Mouse (Mus musculus): ENCODE measurements around the gene Cyp2ab1. TPM values are rescaled to one million over a fixed set of nuclear protein-coding genes. Genes with fewer than 3 reads are reported as not detected.
"Not testable (repeated sequence)": the region's sequence is repeated elsewhere in the genome, so short reads cannot be mapped to it uniquely, and the experiment has no call there.

The Cyp2ab1 gene
- not detected in 2 replicates for polyA plus RNA-seq (2015; fragmentation: Nextera tagmentation; extraction: Ambion mirVana)

DNA sequence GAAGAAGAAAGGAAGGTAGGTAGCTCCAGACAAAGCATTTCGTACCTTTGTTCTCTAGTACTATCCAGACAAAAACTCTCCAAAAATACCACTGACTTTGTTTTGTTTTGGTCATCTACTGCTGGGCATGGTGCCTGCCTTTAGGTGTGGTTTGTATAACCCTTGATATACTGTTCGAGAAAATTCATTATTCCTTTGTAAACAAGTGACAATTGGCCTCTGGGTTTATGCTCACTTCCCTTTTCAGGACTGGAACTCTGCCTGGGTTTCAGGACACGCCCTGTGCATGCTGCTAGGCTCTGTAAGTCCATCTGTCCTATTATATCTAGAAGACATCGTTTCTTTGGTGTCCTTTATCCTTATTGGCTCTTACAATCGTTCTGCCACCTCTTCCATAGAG lies at the start of gene Cyp2ab1:
Gene Cyp2ab1, minus strand, starts transcription at position 119 of the 400 bp plus-strand sequence.
- no peaks in the 10 kb centered on the region for H3K9me3 ChIP-seq (ENCODE audit: low read length)
- DNase-seq (no peak), ATAC-seq (no peak)
- no peaks in the 10 kb centered on the region for H3K27me3 ChIP-seq (ENCODE audit: insufficient read depth, low read length)
- no peaks in the 10 kb centered on the region for H3K4me1 ChIP-seq (ENCODE audit: insufficient read depth)
- no peak within 1 kb of the TSS for H3K4me2 ChIP-seq (ENCODE audit: low read depth, low read length)
- TF ChIP-seq EP300 (IDR thresholded peaks at IDR 0.05; ENCODE audit: low read depth) (no peak), CTCF (IDR thresholded peaks at IDR 0.05; ENCODE audit: low read depth) (no peak)
- H3K4me3 ChIP-seq (ENCODE audit: low read depth, low read length), result no peak within 1 kb of the TSS
- no peaks in the 10 kb centered on the region for H3K36me3 ChIP-seq (replicated peaks; ENCODE audit: insufficient read depth, low read length)
- WGBS (ENCODE audit: insufficient replicate concordance), result 54% methylated on average over 5 of the region's 5 CpGs
- no peak within 1 kb of the TSS for H3K9ac ChIP-seq (replicated peaks)
- H3K27ac ChIP-seq (ENCODE audit: low read depth), result no peak within 1 kb of the TSS

DNA sequence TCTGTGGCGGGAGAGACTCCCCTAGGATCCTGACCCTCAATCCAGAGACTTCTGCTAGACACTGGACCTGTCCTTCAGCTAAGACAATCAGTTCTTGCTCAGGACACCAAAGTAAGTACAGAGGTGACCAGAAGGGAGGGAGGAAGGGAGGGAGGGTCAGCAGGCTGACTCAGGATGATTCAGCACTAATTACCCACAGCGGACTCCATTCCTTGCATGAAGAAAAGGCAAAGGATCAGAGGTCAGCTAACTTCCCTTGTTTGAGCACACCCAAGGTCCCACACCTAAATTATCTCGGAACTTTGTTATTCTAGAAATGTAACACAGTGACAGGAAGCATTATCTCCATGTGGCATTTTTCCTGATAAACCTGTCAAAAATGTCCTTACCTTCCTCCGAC lies 46.5 kb upstream of the Cyp2ab1 start:
- no peak for DNase-seq
- WGBS (ENCODE audit: insufficient replicate concordance), result 55% methylated on average over 4 of the region's 4 CpGs
- H3K27ac ChIP-seq (ENCODE audit: low read depth), result no peak overlapping the region
- no peak for ATAC-seq
- no peak for TF ChIP-seq EP300 (IDR thresholded peaks at IDR 0.05; ENCODE audit: low read depth)
- TF ChIP-seq CTCF (IDR thresholded peaks at IDR 0.05; ENCODE audit: low read depth), result no peak
- no peak overlapping the region for H3K9ac ChIP-seq (replicated peaks)
- no peaks in the 10 kb centered on the region for H3K27me3 ChIP-seq (ENCODE audit: insufficient read depth, low read length)
- peaks cover 31% of the 10 kb centered on the region for H3K36me3 ChIP-seq (replicated peaks; ENCODE audit: insufficient read depth, low read length)
- no peaks in the 10 kb centered on the region for H3K9me3 ChIP-seq (ENCODE audit: low read length)
- H3K4me1 ChIP-seq (ENCODE audit: insufficient read depth), result peaks cover 4% of the 10 kb centered on the region; the same call in 1 of the 2 replicates
- no peak overlapping the region for H3K4me2 ChIP-seq (ENCODE audit: low read depth, low read length)
- no peak overlapping the region for H3K4me3 ChIP-seq (ENCODE audit: low read depth, low read length)

DNA sequence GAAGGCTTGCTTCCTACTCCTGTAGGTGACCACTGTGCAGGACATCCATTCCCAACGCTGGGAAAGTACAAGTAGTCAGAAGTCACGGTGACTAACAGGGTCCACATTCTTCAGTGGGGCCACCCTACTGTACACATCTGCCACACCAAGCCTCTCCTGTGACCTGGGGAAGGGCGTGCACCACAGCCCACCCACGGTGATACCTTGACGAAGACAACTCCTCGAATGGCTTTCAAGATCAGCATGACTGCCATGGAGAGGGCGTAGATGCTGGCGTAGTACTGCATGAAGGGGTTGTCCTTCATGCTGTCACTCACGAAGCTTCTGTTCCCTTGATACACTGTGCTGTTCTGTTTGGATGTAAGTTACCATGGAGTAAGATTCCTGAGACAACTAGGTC lies 43.0 kb upstream of the Cyp2ab1 start:
- Histone ChIP-seq H3K4me2 (ENCODE audit: low read depth, low read length) (no peak overlapping the region), H3K9ac (replicated peaks) (no peak overlapping the region), H3K9me3 (ENCODE audit: low read length) (no peaks in the 10 kb centered on the region), H3K27ac (ENCODE audit: low read depth) (no peak overlapping the region), H3K4me1 (ENCODE audit: insufficient read depth) (peaks cover 4% of the 10 kb centered on the region; the same call in 1 of the 2 replicates), H3K27me3 (ENCODE audit: insufficient read depth, low read length) (no peaks in the 10 kb centered on the region), H3K36me3 (replicated peaks; ENCODE audit: insufficient read depth, low read length) (peaks cover 24% of the 10 kb centered on the region), H3K4me3 (ENCODE audit: low read depth, low read length) (no peak overlapping the region)
- TF ChIP-seq CTCF (IDR thresholded peaks at IDR 0.05; ENCODE audit: low read depth) (no peak), EP300 (IDR thresholded peaks at IDR 0.05; ENCODE audit: low read depth) (no peak)
- ATAC-seq, result no peak
- WGBS (ENCODE audit: insufficient replicate concordance), result 83% methylated on average over 9 of the region's 9 CpGs
- no peak for DNase-seq

DNA sequence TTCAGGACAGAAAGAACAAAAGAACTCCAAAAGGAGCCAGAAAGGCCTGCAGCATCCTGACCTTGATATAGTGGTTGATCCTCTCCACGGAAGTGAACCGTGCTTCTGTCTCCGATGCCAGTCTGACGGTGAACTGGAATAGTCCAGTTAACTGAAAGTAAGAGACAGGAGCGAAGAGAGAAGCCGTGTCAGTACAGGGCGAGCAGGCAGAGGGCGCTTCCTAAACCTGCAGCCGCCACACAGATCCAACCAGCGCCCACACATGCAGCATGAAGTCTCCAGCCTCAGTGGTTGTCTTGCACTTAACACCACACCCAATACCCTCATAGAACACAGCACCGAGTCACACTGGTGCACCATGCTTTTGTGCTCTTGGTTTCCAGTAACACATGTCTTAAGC lies 36.9 kb upstream of the Cyp2ab1 start:
- ATAC-seq (no peak), DNase-seq (no peak)
- Histone ChIP-seq H3K27me3 (ENCODE audit: insufficient read depth, low read length) (no peaks in the 10 kb centered on the region), H3K4me3 (ENCODE audit: low read depth, low read length) (no peak overlapping the region), H3K36me3 (replicated peaks; ENCODE audit: insufficient read depth, low read length) (peaks cover 25% of the 10 kb centered on the region), H3K27ac (ENCODE audit: low read depth) (no peak overlapping the region), H3K9ac (replicated peaks) (no peak overlapping the region), H3K9me3 (ENCODE audit: low read length) (no peaks in the 10 kb centered on the region), H3K4me1 (ENCODE audit: insufficient read depth) (no peaks in the 10 kb centered on the region), H3K4me2 (ENCODE audit: low read depth, low read length) (no peak overlapping the region)
- whole genome bisulfite sequencing (ENCODE audit: insufficient replicate concordance), result 88% methylated on average over 11 of the region's 11 CpGs
- no peak for TF ChIP-seq CTCF (IDR thresholded peaks at IDR 0.05; ENCODE audit: low read depth)
- TF ChIP-seq EP300 (IDR thresholded peaks at IDR 0.05; ENCODE audit: low read depth), result no peak

DNA sequence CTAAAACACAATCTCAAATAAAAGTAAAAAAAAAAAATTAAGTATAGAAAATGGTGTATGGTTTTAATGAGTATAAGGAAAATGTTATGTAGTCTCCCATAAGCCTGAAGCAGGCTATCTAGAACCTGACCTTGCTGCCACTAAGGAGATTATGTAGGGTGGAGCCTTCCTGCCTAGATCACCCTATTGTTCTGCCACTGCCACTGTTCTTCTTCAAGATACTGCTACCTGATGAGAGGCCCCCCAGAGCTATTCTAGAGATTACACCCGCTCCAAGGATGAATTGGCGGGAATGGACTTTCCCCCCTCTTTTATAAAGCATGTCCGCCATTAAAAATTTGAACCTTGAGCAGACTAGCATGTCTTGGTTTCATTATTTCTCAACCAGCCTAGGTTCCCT lies 36.3 kb upstream of the Cyp2ab1 start:
- not testable (repeated sequence) for H3K27me3 ChIP-seq (ENCODE audit: insufficient read depth, low read length); DNase-seq; H3K9me3 ChIP-seq (ENCODE audit: low read length); H3K9ac ChIP-seq (replicated peaks); H3K27ac ChIP-seq (ENCODE audit: low read depth); H3K4me3 ChIP-seq (ENCODE audit: low read depth, low read length); H3K4me2 ChIP-seq (ENCODE audit: low read depth, low read length); ATAC-seq; H3K4me1 ChIP-seq (ENCODE audit: insufficient read depth)
- peaks cover 27% of the 10 kb centered on the region for H3K36me3 ChIP-seq (replicated peaks; ENCODE audit: insufficient read depth, low read length)
- WGBS (ENCODE audit: insufficient replicate concordance), result 87% methylated on average over 3 of the region's 3 CpGs

DNA sequence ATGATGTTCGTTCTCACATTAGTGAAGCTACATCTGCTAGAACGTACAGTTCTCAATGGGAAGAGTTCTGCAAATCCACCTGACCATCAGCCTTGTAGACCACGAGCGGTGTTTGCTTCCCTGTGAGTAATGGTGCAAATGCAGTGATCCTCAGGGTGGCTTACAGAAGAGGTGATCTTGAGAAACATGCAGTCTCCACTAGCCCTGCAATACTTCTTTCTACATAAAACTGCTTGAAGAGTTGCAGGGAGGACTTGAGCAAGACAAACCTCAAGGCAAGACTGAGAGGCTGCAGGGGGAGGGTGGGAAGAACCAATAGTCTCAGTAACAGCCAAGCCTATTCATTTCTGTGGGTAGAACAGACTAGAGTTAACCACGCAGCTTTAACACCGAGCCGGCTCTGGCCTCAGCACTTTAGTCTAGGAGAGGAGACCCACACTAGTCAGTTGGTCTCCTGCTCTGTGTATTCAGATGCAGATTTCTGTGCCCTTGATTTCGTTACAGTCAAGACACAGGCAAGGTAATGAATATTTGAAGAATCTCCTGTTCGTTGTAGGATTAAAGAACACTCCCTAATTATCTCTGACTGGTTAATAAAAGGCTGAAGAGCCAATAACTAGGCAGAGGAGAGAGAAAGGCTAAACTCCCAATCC lies 34.6 kb upstream of the Cyp2ab1 start:
- ATAC-seq (peak; percentile 47), DNase-seq (no peak)
- WGBS (ENCODE audit: insufficient replicate concordance), result 78% methylated on average over 9 of the region's 9 CpGs
- peak overlapping the region; percentile 22; the same call in 1 of the 2 replicates for H3K27ac ChIP-seq (ENCODE audit: low read depth)
- no peaks in the 10 kb centered on the region for H3K9me3 ChIP-seq (ENCODE audit: low read length)
- no peak overlapping the region for H3K4me2 ChIP-seq (ENCODE audit: low read depth, low read length)
- H3K9ac ChIP-seq (replicated peaks), result no peak overlapping the region
- H3K36me3 ChIP-seq (replicated peaks; ENCODE audit: insufficient read depth, low read length), result peaks cover 24% of the 10 kb centered on the region
- H3K27me3 ChIP-seq (ENCODE audit: insufficient read depth, low read length), result no peaks in the 10 kb centered on the region
- no peak overlapping the region for H3K4me3 ChIP-seq (ENCODE audit: low read depth, low read length)
- TF ChIP-seq CTCF (IDR thresholded peaks at IDR 0.05; ENCODE audit: low read depth) (no peak), EP300 (IDR thresholded peaks at IDR 0.05; ENCODE audit: low read depth) (no peak)
- H3K4me1 ChIP-seq (ENCODE audit: insufficient read depth), result no peaks in the 10 kb centered on the region
